Mouse (Mus musculus): Measurements from ENCODE around the gene Unc5c. TPM values are rescaled to one million over a fixed set of nuclear protein-coding genes. Genes with fewer than 3 reads are reported as not detected.

The Unc5c gene
- polyA plus RNA-seq, 1 experiment from 2014 or later = 10.3 TPM

- H3K36me3 ChIP-seq (replicated peaks) = no peaks in the 10 kb centered on the region
- WGBS = 86% methylated on average over 3 of the region's 3 CpGs
- H3K27me3 ChIP-seq (replicated peaks; ENCODE audit: low read depth, poor library complexity, severe bottlenecking) = no peaks in the 10 kb centered on the region
- no peaks in the 10 kb centered on the region for H3K9me3 ChIP-seq
- H3K27ac ChIP-seq (replicated peaks) = no peak overlapping the region
- H3K4me1 ChIP-seq = no peaks in the 10 kb centered on the region
- no peak for DNase-seq (ENCODE audit: low spot score)
- no peak overlapping the region for H3K4me3 ChIP-seq
Observed at GRCm38 (mm10) chr3:141691418-141691817, 226.4 kb downstream of the Unc5c start.

GRCm38 (mm10) chr3:141691846-141692245 lies 226.8 kb downstream of the Unc5c start:
- Histone ChIP-seq H3K4me3 (no peak overlapping the region), H3K27ac (replicated peaks) (no peak overlapping the region), H3K36me3 (replicated peaks) (no peaks in the 10 kb centered on the region), H3K4me1 (no peaks in the 10 kb centered on the region), H3K27me3 (replicated peaks; ENCODE audit: low read depth, poor library complexity, severe bottlenecking) (no peaks in the 10 kb centered on the region), H3K9me3 (no peaks in the 10 kb centered on the region)
- 88% methylated on average over 3 of the region's 3 CpGs for WGBS
- no peak for DNase-seq (ENCODE audit: low spot score)

GRCm38 (mm10) chr3:141699177-141699576 lies 234.2 kb downstream of the Unc5c start:
- no peak overlapping the region for H3K27ac ChIP-seq (replicated peaks)
- no peaks in the 10 kb centered on the region for H3K36me3 ChIP-seq (replicated peaks)
- no peak overlapping the region for H3K4me3 ChIP-seq
- H3K4me1 ChIP-seq = no peaks in the 10 kb centered on the region
- no peaks in the 10 kb centered on the region for H3K27me3 ChIP-seq (replicated peaks; ENCODE audit: low read depth, poor library complexity, severe bottlenecking)
- H3K9me3 ChIP-seq = no peaks in the 10 kb centered on the region
- no peak for DNase-seq (ENCODE audit: low spot score)

- no peaks in the 10 kb centered on the region for H3K27me3 ChIP-seq (replicated peaks; ENCODE audit: low read depth, poor library complexity, severe bottlenecking)
- no peaks in the 10 kb centered on the region for H3K36me3 ChIP-seq (replicated peaks)
- no peaks in the 10 kb centered on the region for H3K4me1 ChIP-seq
- 78% methylated on average over 3 of the region's 3 CpGs for WGBS
- no peak overlapping the region for H3K27ac ChIP-seq (replicated peaks)
- no peaks in the 10 kb centered on the region for H3K9me3 ChIP-seq
- DNase-seq (ENCODE audit: low spot score) = no peak
- H3K4me3 ChIP-seq = no peak overlapping the region
Observed at GRCm38 (mm10) chr3:141701381-141701909, 236.4 kb downstream of the Unc5c start.

GRCm38 (mm10) chr3:141711601-141712000 lies 246.6 kb downstream of the Unc5c start:
- Histone ChIP-seq H3K27ac (replicated peaks) (no peak overlapping the region), H3K27me3 (replicated peaks; ENCODE audit: low read depth, poor library complexity, severe bottlenecking) (no peaks in the 10 kb centered on the region), H3K4me1 (peaks cover 10% of the 10 kb centered on the region; the same call in 1 of the 2 replicates), H3K36me3 (replicated peaks) (no peaks in the 10 kb centered on the region), H3K9me3 (no peaks in the 10 kb centered on the region), H3K4me3 (no peak overlapping the region)
- 64% methylated on average over 4 of the region's 4 CpGs for WGBS
- no peak for DNase-seq (ENCODE audit: low spot score)

- peaks cover 25% of the 10 kb centered on the region for H3K4me1 ChIP-seq
- no peak overlapping the region for H3K27ac ChIP-seq (replicated peaks)
- WGBS = 42% methylated on average over 4 of the region's 4 CpGs
- no peaks in the 10 kb centered on the region for H3K27me3 ChIP-seq (replicated peaks; ENCODE audit: low read depth, poor library complexity, severe bottlenecking)
- H3K9me3 ChIP-seq = no peaks in the 10 kb centered on the region
- no peaks in the 10 kb centered on the region for H3K36me3 ChIP-seq (replicated peaks)
- no peak overlapping the region for H3K4me3 ChIP-seq
- no peak for DNase-seq (ENCODE audit: low spot score)
Observed at GRCm38 (mm10) chr3:141716371-141716770, 251.4 kb downstream of the Unc5c start.

GRCm38 (mm10) chr3:141719050-141719449 lies 254.0 kb downstream of the Unc5c start:
- H3K27me3 ChIP-seq (replicated peaks; ENCODE audit: low read depth, poor library complexity, severe bottlenecking) = no peaks in the 10 kb centered on the region
- H3K4me1 ChIP-seq = peaks cover 25% of the 10 kb centered on the region
- no peak overlapping the region for H3K4me3 ChIP-seq
- WGBS = 74% methylated on average over 5 of the region's 5 CpGs
- H3K27ac ChIP-seq (replicated peaks) = no peak overlapping the region
- no peaks in the 10 kb centered on the region for H3K36me3 ChIP-seq (replicated peaks)
- H3K9me3 ChIP-seq = no peaks in the 10 kb centered on the region
- DNase-seq (ENCODE audit: low spot score) = no peak

GRCm38 (mm10) chr3:141724499-141724898 lies 259.5 kb downstream of the Unc5c start:
- WGBS = 86% methylated on average over 2 of the region's 2 CpGs
- Histone ChIP-seq H3K27ac (replicated peaks) (no peak overlapping the region), H3K27me3 (replicated peaks; ENCODE audit: low read depth, poor library complexity, severe bottlenecking) (no peaks in the 10 kb centered on the region), H3K9me3 (no peaks in the 10 kb centered on the region), H3K36me3 (replicated peaks) (no peaks in the 10 kb centered on the region), H3K4me1 (no peaks in the 10 kb centered on the region), H3K4me3 (no peak overlapping the region)
- no peak for DNase-seq (ENCODE audit: low spot score)

DNA sequence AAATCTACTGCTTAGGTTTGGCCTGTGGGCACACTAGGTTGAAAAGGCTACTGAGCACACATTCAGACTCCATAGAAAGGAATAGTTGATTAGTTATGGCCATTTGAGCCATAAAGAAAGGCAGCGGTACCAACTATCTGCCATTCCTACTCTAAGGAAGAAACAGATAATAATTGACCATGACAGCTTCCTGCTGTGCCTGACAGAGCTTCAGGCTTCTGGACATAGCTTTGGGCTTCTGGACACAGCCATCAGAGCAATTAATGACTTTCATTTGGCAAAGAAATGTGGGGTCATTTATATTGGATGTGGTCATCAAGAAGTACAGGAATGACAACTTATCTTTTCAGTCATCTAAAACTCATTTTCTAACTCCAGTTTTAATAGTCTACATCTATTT lies 260.4 kb downstream of the Unc5c start:
- no peaks in the 10 kb centered on the region for H3K4me1 ChIP-seq
- H3K36me3 ChIP-seq (replicated peaks) = no peaks in the 10 kb centered on the region
- 33% methylated on average over 1 of the region's 1 CpGs for WGBS
- H3K9me3 ChIP-seq = no peaks in the 10 kb centered on the region
- DNase-seq (ENCODE audit: low spot score) = no peak
- H3K27ac ChIP-seq (replicated peaks) = no peak overlapping the region
- H3K27me3 ChIP-seq (replicated peaks; ENCODE audit: low read depth, poor library complexity, severe bottlenecking) = no peaks in the 10 kb centered on the region
- no peak overlapping the region for H3K4me3 ChIP-seq

DNA sequence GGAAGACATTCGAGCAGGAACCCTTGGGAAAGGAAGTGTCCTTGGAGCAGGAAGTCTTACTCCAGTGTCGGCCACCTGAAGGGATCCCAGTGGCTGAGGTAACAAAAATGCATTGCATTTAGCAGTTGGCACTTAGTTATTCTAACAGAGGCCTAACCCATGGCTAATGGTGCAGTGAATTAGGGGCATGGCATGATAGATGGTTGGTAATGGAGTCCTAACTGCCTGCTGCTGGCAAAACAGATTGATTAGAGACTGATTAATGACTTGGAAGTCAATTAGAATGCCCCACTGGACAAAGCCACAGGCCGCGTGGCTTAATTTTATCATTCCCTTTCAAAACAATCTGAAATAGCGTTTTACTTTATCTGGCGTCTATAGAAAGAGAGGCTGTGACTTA lies 268.8 kb downstream of the Unc5c start:
- DNase-seq (ENCODE audit: low spot score) = no peak
- Histone ChIP-seq H3K4me1 (no peaks in the 10 kb centered on the region), H3K27me3 (replicated peaks; ENCODE audit: low read depth, poor library complexity, severe bottlenecking) (no peaks in the 10 kb centered on the region), H3K36me3 (replicated peaks) (no peaks in the 10 kb centered on the region), H3K9me3 (no peaks in the 10 kb centered on the region), H3K27ac (replicated peaks) (no peak overlapping the region), H3K4me3 (no peak overlapping the region)
- 92% methylated on average over 6 of the region's 6 CpGs for WGBS

GRCm38 (mm10) chr3:141735285-141735684 lies 270.3 kb downstream of the Unc5c start:
- DNase-seq (ENCODE audit: low spot score) = no peak
- Histone ChIP-seq H3K36me3 (replicated peaks) (no peaks in the 10 kb centered on the region), H3K27me3 (replicated peaks; ENCODE audit: low read depth, poor library complexity, severe bottlenecking) (no peaks in the 10 kb centered on the region), H3K9me3 (no peaks in the 10 kb centered on the region), H3K4me3 (no peak overlapping the region), H3K4me1 (no peaks in the 10 kb centered on the region), H3K27ac (replicated peaks) (no peak overlapping the region)

DNA sequence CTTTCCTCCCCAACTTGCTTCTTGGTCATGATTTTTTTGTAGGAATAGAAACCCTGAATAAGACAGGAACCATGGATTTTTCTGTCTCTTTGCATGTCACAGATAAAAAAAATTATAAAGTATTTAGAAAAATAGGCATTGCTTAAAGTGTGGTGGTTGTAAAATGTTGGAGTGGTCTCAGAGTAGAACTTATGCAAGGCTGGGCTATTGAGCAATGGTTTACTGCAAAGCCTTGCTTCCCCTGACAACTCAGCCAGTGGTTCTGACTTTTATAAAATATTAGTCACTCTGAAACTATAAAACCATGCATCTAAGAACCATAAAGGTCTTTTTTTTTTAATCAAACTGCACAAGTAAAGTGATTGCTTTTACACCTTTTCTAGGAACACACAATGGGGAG lies 280.3 kb downstream of the Unc5c start:
- H3K4me1 ChIP-seq = no peaks in the 10 kb centered on the region
- DNase-seq (ENCODE audit: low spot score) = no peak
- no peaks in the 10 kb centered on the region for H3K36me3 ChIP-seq (replicated peaks)
- no peak overlapping the region for H3K4me3 ChIP-seq
- H3K9me3 ChIP-seq = no peaks in the 10 kb centered on the region
- H3K27ac ChIP-seq (replicated peaks) = no peak overlapping the region
- H3K27me3 ChIP-seq (replicated peaks; ENCODE audit: low read depth, poor library complexity, severe bottlenecking) = no peaks in the 10 kb centered on the region

DNA sequence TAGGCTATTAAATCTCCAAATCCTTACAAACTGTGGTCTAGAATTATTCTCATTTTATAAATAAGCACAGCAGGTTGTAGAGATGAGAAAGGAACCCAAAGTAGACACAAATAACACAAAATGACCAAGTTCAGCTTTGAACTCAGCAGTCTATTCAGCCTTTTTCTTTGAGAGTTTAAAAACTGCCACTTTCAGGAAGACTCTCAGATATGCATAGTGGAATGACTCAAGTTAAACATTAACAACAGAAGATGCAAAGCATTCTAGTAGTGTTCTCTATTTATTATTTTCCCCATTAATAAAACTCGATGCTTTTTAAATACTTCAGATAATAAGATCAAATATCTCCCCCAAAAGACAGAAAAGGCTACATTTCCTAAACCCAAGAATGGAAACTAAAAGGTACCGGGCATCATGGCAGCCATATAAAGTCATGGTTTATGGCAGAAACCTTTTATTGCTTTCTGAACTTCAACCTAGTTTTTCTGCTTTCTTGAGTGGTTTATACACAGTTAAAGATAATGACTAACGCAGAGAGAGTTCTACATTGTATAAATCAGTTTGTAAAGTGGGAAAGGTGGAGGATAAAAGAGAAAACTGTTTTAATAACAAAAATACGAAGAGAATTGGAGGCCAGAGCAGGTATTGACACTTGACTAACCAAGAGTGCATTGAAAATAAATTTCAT lies 283.8 kb downstream of the Unc5c start:
- Histone ChIP-seq H3K27ac (replicated peaks) (no peak overlapping the region), H3K4me3 (no peak overlapping the region), H3K36me3 (replicated peaks) (no peaks in the 10 kb centered on the region), H3K4me1 (peaks cover 5% of the 10 kb centered on the region; the same call in 1 of the 2 replicates), H3K27me3 (replicated peaks; ENCODE audit: low read depth, poor library complexity, severe bottlenecking) (no peaks in the 10 kb centered on the region), H3K9me3 (no peaks in the 10 kb centered on the region)
- DNase-seq (ENCODE audit: low spot score) = no peak
- 87% methylated on average over 4 of the region's 4 CpGs for WGBS

All from embryonic facial prominence, embryonic 10.5 days (tissue).